Mouse (Mus musculus) ES-E14 (cell line): ENCODE data around the gene Glt8d1.

ENCODE experiments used
- CHD2 ChIP-seq: IDR thresholded peaks from 2 replicates; pipeline ENCODE4 v1.6.1; 2014; ENCODE audit warnings: mild to moderate bottlenecking, low read depth, low read length, inconsistent platforms
- HCFC1 ChIP-seq: IDR thresholded peaks from 2 replicates; pipeline ENCODE4 v1.6.1; 2012; ENCODE audit warnings: low read length, inconsistent platforms, borderline replicate concordance; ENCODE audit not compliant: insufficient read depth
- MAFK ChIP-seq: IDR thresholded peaks from 2 replicates; pipeline ENCODE4 v1.6.1; 2014; ENCODE audit warnings: mild to moderate bottlenecking, low read depth, low read length, inconsistent platforms; ENCODE audit not compliant: insufficient read depth
- ZC3H11A ChIP-seq: IDR thresholded peaks from 2 replicates; pipeline ENCODE4 v1.6.1; 2012; ENCODE audit warnings: low read depth, mild to moderate bottlenecking, inconsistent platforms, low read length, borderline replicate concordance
- ZNF384 ChIP-seq: IDR thresholded peaks from 2 replicates; pipeline ENCODE4 v1.6.1; 2012; ENCODE audit warnings: low read depth, low read length, inconsistent platforms

DNA sequence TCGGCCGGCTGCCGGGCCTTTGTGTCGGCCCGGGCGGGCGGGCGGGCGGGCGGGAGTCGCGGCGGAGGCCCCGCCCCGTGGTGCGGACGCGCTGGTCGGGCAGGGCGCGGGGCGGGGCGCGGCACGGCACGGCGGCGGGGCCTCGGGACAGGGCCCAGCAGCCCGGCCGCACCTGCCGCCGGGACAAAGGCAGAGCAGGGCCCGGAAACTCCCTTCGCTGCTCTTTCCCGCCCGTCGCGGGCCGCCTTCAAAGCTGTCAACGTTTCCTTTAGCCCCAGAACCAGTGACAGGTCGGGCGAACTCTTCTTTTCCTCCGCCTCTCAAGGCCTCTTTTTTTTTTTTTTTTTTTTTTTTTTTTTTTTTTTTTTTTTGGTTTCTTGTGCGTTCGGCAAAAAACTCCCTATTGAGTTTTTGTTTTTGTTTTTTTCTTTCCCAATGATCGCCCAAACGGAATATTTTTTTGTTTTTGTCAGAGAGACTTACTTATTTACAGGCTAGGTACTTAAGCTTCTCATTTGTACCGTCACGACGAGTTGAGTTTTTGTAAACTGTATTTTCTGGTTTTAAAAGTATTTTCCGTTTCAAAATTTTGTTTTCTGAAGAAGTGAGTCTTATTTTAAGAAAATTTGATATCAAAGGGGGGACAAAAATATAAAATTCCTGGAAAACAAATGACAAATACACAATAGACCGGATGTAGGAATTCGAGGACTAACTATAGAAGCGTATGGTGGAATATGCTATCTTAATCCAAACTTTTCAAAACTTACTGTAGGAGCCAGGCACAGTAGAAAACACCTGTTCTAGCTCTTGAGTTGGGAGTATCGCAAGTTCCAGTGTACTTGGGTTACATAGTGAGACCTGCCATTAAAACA lies 18.4 kb downstream of the Glt8d1 start:
- no peak for TF ChIP-seq ZC3H11A
- TF ChIP-seq MAFK, result no peak
- peak; percentile 44; the same call in 1 of the 2 replicates for TF ChIP-seq HCFC1
- TF ChIP-seq CHD2, result no peak
- peak; percentile 95 for TF ChIP-seq ZNF384
